8 mouse cellular contexts compared by ENCODE assay signal in genomic region chr11:62604123-62604706, GRCm38 (mm10). TPM values are rescaled to one million over a fixed set of nuclear protein-coding genes. Genes with fewer than 3 reads are reported as not detected.
DNase-seq lines count a peak whose midpoint lies in the region; ATAC-seq lines count a peak whose summit lies in the region.

No protein-coding gene starts in this region.

- ATAC-seq in erythroblast, adult 5-6 weeks (replicated peaks; ENCODE audit: low FRiP score, poor library complexity, severe bottlenecking) = no peak
- no peak for ATAC-seq in forebrain, embryonic 13.5 days
- ATAC-seq in liver, embryonic 13.5 days (ENCODE audit: low read depth) = no peak

- no peaks in the 10 kb centered on the region for H3K9me3 ChIP-seq in erythroblast, embryonic 14.5 days (ENCODE audit: control insufficient read depth, low read length)
- no peaks in the 10 kb centered on the region for H3K9me3 ChIP-seq in forebrain, embryonic 13.5 days (replicated peaks)
- H3K9me3 ChIP-seq in liver, embryonic 13.5 days (replicated peaks) = no peaks in the 10 kb centered on the region

- peak; percentile 25 for DNase-seq in 3T3-L1 (ENCODE audit: low read depth, low spot score)
- no peak for DNase-seq in liver, embryonic 13.5 days
- DNase-seq in spleen, postnatal 14 days (ENCODE audit: low spot score in 2 of 2) = no peak
- no peak for DNase-seq in right cerebral cortex, adult 18-20 months
- DNase-seq in right cerebral cortex, adult 2 months (ENCODE audit: low spot score in 2 of 2) = no peak

- 16% methylated on average over 5 of the region's 5 CpGs for WGBS in forebrain, embryonic 13.5 days
- WGBS in liver, embryonic 13.5 days (ENCODE audit: insufficient replicate concordance) = 5% methylated on average over 5 of the region's 5 CpGs

- peak overlapping the region; percentile 41; the same call in 1 of the 2 replicates for H3K27ac ChIP-seq in forebrain, embryonic 13.5 days
- peak overlapping the region; percentile 95 for H3K27ac ChIP-seq in liver, embryonic 13.5 days

- peak overlapping the region; percentile 91 for H3K4me2 ChIP-seq in forebrain, embryonic 13.5 days
- H3K4me2 ChIP-seq in liver, embryonic 13.5 days = peak overlapping the region; percentile 77

- H3K36me3 ChIP-seq in erythroblast, embryonic 14.5 days (ENCODE audit: control insufficient read depth) = peaks cover 63% of the 10 kb centered on the region
- H3K36me3 ChIP-seq in forebrain, embryonic 13.5 days (ENCODE audit: poor library complexity, severe bottlenecking) = peaks cover 55% of the 10 kb centered on the region
- peaks cover 60% of the 10 kb centered on the region for H3K36me3 ChIP-seq in liver, embryonic 13.5 days

- peaks cover 50% of the 10 kb centered on the region for H3K4me1 ChIP-seq in erythroblast, embryonic 14.5 days (ENCODE audit: control insufficient read depth)
- H3K4me1 ChIP-seq in forebrain, embryonic 13.5 days = peaks cover 48% of the 10 kb centered on the region
- peaks cover 31% of the 10 kb centered on the region for H3K4me1 ChIP-seq in liver, embryonic 13.5 days (replicated peaks)

- H3K9ac ChIP-seq in forebrain, embryonic 13.5 days = peak overlapping the region; percentile 99
- peak overlapping the region; percentile 93 for H3K9ac ChIP-seq in liver, embryonic 13.5 days

- H3K4me3 ChIP-seq in erythroblast, embryonic 14.5 days (replicated peaks) = peak overlapping the region; percentile 85
- peak overlapping the region; percentile 90 for H3K4me3 ChIP-seq in forebrain, embryonic 13.5 days
- peak overlapping the region; percentile 82 for H3K4me3 ChIP-seq in liver, embryonic 13.5 days (replicated peaks)

- no peaks in the 10 kb centered on the region for H3K27me3 ChIP-seq in erythroblast, embryonic 14.5 days (ENCODE audit: control insufficient read depth)
- no peaks in the 10 kb centered on the region for H3K27me3 ChIP-seq in forebrain, embryonic 13.5 days
- H3K27me3 ChIP-seq in liver, embryonic 13.5 days = no peaks in the 10 kb centered on the region

RNA-seq across cellular contexts. Expression of gene Trpv2, which starts 29.9 kb away (rescaled TPM):
- 0.03 and 0.04 TPM in 2 replicates for polyA plus RNA-seq in erythroblast, embryonic 14.5 days (2012)
- total RNA-seq in erythroblast, adult 5-6 weeks (2015; ENCODE audit: low replicate concordance) = 2.3 and 4.2 TPM in 2 replicates
- 6.8 and 7.7 TPM in 2 replicates for total RNA-seq in erythroblast, adult 5-6 weeks (2017; ENCODE audit: low replicate concordance)
- polyA plus RNA-seq in forebrain, embryonic 13.5 days (2015; fragmentation: Nextera tagmentation; extraction: Ambion mirVana) = 8.2 and 9.1 TPM in 2 replicates
- polyA plus RNA-seq in liver, embryonic 13.5 days (2015; fragmentation: Nextera tagmentation; extraction: Ambion mirVana) = 6.6 and 7.2 TPM in 2 replicates

RNA-seq across cellular contexts. Expression of gene Lrrc75a, which starts 44.1 kb away (rescaled TPM):
- polyA plus RNA-seq in erythroblast, embryonic 14.5 days (2012) = 0.08 and 0.17 TPM in 2 replicates
- total RNA-seq in erythroblast, adult 5-6 weeks (2015; ENCODE audit: low replicate concordance) = not detected in 2 replicates
- 0.84 and 1.5 TPM in 2 replicates for total RNA-seq in erythroblast, adult 5-6 weeks (2017; ENCODE audit: low replicate concordance)
- 8.0 and 9.4 TPM in 2 replicates for polyA plus RNA-seq in forebrain, embryonic 13.5 days (2015; fragmentation: Nextera tagmentation; extraction: Ambion mirVana)
- 1.3 and 1.4 TPM in 2 replicates for polyA plus RNA-seq in liver, embryonic 13.5 days (2015; fragmentation: Nextera tagmentation; extraction: Ambion mirVana)

RNA-seq across cellular contexts. Expression of gene Mmgt2, which starts 44.2 kb away (rescaled TPM):
- polyA plus RNA-seq in erythroblast, embryonic 14.5 days (2012) = 0.20 and 0.25 TPM in 2 replicates
- total RNA-seq in erythroblast, adult 5-6 weeks (2015; ENCODE audit: low replicate concordance) = 1.3 and 1.5 TPM in 2 replicates
- total RNA-seq in erythroblast, adult 5-6 weeks (2017; ENCODE audit: low replicate concordance) = 2.8 TPM in 1 of 2 replicates, not detected in the other
- 31.3 and 33.2 TPM in 2 replicates for polyA plus RNA-seq in forebrain, embryonic 13.5 days (2015; fragmentation: Nextera tagmentation; extraction: Ambion mirVana)
- 12.2 and 12.3 TPM in 2 replicates for polyA plus RNA-seq in liver, embryonic 13.5 days (2015; fragmentation: Nextera tagmentation; extraction: Ambion mirVana)

RNA-seq across cellular contexts. Expression of gene Ubb, which starts 53.2 kb away (rescaled TPM):
- polyA plus RNA-seq in erythroblast, embryonic 14.5 days (2012) = 195 and 225 TPM in 2 replicates
- total RNA-seq in erythroblast, adult 5-6 weeks (2015; ENCODE audit: low replicate concordance) = 1,189 and 1,264 TPM in 2 replicates
- 1,425 and 1,690 TPM in 2 replicates for total RNA-seq in erythroblast, adult 5-6 weeks (2017; ENCODE audit: low replicate concordance)
- polyA plus RNA-seq in forebrain, embryonic 13.5 days (2015; fragmentation: Nextera tagmentation; extraction: Ambion mirVana) = 4,545 and 4,559 TPM in 2 replicates
- polyA plus RNA-seq in liver, embryonic 13.5 days (2015; fragmentation: Nextera tagmentation; extraction: Ambion mirVana) = 1,519 and 1,558 TPM in 2 replicates

Comparison
In these comparisons a context has a peak if more than half of its experiments do, and no peak if none do; other contexts are left out.
1. RNA of gene Mmgt2, which starts 44.2 kb away (polyA plus RNA-seq): 31.3 to 33.2 TPM in forebrain, embryonic 13.5 days and 12.2 to 12.3 TPM in liver, embryonic 13.5 days; 0.20 to 0.25 TPM in erythroblast, embryonic 14.5 days; every median in the first group is over 10 times any median in the second.
2. Peak in every context shown above with its lines, with median percentiles within 50 percentile points of each other: H3K4me3 ChIP-seq.